Mouse (Mus musculus) hindbrain, embryonic 16.5 days (tissue): ENCODE measurements around the gene Pik3ca. TPM values are rescaled to one million over a fixed set of nuclear protein-coding genes. Genes with fewer than 3 reads are reported as not detected.
A peak's percentile ranks its signal among the peaks of the same experiment; 100 is the strongest.

Experiments used
- ATAC-seq: fragments of 200-750 bp; cut with Nextera tagmentation; 2 replicates; pipeline ENCODE4 v1.8.0; 2017; ENCODE audit warnings: moderate TSS enrichment, moderate library complexity
- H3K27ac ChIP-seq: fragments of 300-500 bp; sonication (generic); 2 replicates; pipeline ENCODE4 v1.5.1; 2014; ENCODE audit warnings: low read depth, mild to moderate bottlenecking, control low read depth, low read length, moderate library complexity
- H3K27me3 ChIP-seq: fragments of 300-500 bp; sonication (generic); replicated peaks from 2 replicates; pipeline ENCODE4 v1.6.1; 2014; ENCODE audit warnings: low read length; ENCODE audit not compliant: control insufficient read depth, insufficient read depth
- H3K36me3 ChIP-seq: fragments of 300-500 bp; sonication (generic); 2 replicates; pipeline ENCODE4 v1.6.1; 2014; ENCODE audit warnings: mild to moderate bottlenecking, low read length, moderate library complexity, mixed read lengths; ENCODE audit not compliant: control insufficient read depth, insufficient read depth
- H3K4me1 ChIP-seq: fragments of 300-500 bp; sonication (generic); 2 replicates; pipeline ENCODE4 v1.6.1; 2014; ENCODE audit warnings: low read depth, low read length; ENCODE audit not compliant: control insufficient read depth, insufficient read depth
- H3K4me2 ChIP-seq: fragments of 300-500 bp; sonication (generic); 2 replicates; pipeline ENCODE4 v1.6.1; 2014; ENCODE audit warnings: mild to moderate bottlenecking, low read length, control low read depth, moderate library complexity
- H3K4me3 ChIP-seq: fragments of 300-500 bp; sonication (generic); 2 replicates; pipeline ENCODE4 v1.5.1; 2014; ENCODE audit warnings: mild to moderate bottlenecking, low read length, control low read depth, moderate library complexity
- H3K9ac ChIP-seq: fragments of 300-500 bp; sonication (generic); 2 replicates; pipeline ENCODE4 v1.6.1; 2014; ENCODE audit warnings: low read depth, mild to moderate bottlenecking, control low read depth, low read length, moderate library complexity
- H3K9me3 ChIP-seq: fragments of 300-500 bp; sonication (generic); 2 replicates; pipeline ENCODE4 v1.6.1; 2014; ENCODE audit warnings: mild to moderate bottlenecking, low read length, moderate library complexity; ENCODE audit not compliant: control insufficient read depth
- WGBS: fragments of 180-500 bp; shearing (Covaris S2); extraction: QIAGEN DNeasy Blood & Tissue Kit; methylation state at CpG from one replicate; pipeline ENCODE4 v1.1.7; 2014; 5-methylcytosine and 5-hydroxymethylcytosine counted together
- polyA plus RNA-seq: library from polyadenylated mRNA; unstranded; fragments of >200 nt; fragmentation: Nextera tagmentation; extraction: Ambion mirVana; gene quantifications from 2 replicates; pipeline ENCODE4 v1.2.1, GENCODE M21; 2015

The Pik3ca gene
- polyA plus RNA-seq: 11.1 and 11.9 TPM in 2 replicates

- H3K36me3 ChIP-seq: no peaks in the 10 kb centered on the region
- H3K9ac ChIP-seq: peak within 1 kb of the TSS; percentile 91
- peak; percentile 68 for ATAC-seq
- H3K4me2 ChIP-seq: peak within 1 kb of the TSS; percentile 77
- peaks cover 20% of the 10 kb centered on the region for H3K4me1 ChIP-seq
- H3K4me3 ChIP-seq: peak within 1 kb of the TSS; percentile 95
- peak within 1 kb of the TSS; percentile 98 for H3K27ac ChIP-seq
- H3K27me3 ChIP-seq: no peaks in the 10 kb centered on the region
- no peaks in the 10 kb centered on the region for H3K9me3 ChIP-seq
- under 1% methylated on average over 46 of the region's 65 CpGs for WGBS
Observed at GRCm38 (mm10) chr3:32397461-32398174, at the start of gene Pik3ca. Gene Pik3ca, plus strand, starts transcription at chr3:32397671.

GRCm38 (mm10) chr3:32347881-32348280 is 49.6 kb upstream of the Pik3ca start:
- Histone ChIP-seq H3K4me3 (no peak overlapping the region), H3K9ac (no peak overlapping the region), H3K9me3 (no peaks in the 10 kb centered on the region), H3K4me2 (no peak overlapping the region), H3K36me3 (no peaks in the 10 kb centered on the region), H3K27ac (no peak overlapping the region), H3K27me3 (no peaks in the 10 kb centered on the region), H3K4me1 (no peaks in the 10 kb centered on the region)
- ATAC-seq: peak; percentile 68
- WGBS: 66% methylated on average over 6 of the region's 6 CpGs

DNA sequence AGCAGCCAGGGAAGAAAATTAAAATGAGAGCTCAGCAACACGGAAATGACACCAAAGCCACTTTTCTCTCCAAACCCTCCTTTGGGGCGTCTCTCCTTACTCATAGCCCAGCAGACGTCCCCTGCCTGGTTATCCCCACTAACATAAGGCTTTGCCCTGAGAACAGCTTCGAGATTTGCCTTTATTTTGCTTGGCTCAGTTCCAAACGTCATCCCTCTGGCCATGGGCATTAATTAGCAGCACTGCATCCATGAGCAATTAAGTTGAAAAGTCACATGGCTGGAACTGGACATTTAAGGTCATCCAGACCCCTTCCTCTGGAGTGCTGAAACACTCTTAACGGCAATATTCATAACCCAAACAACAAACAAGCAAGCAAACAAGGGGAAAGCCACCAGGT is 36.2 kb upstream of the Pik3ca start:
- Histone ChIP-seq H3K27me3 (no peaks in the 10 kb centered on the region), H3K4me1 (peaks cover 15% of the 10 kb centered on the region), H3K27ac (no peak overlapping the region), H3K9me3 (no peaks in the 10 kb centered on the region), H3K36me3 (no peaks in the 10 kb centered on the region), H3K4me2 (no peak overlapping the region), H3K4me3 (no peak overlapping the region), H3K9ac (no peak overlapping the region)
- ATAC-seq: no peak
- 31% methylated on average over 6 of the region's 6 CpGs for WGBS

GRCm38 (mm10) chr3:32364195-32364594 is 33.3 kb upstream of the Pik3ca start:
- Histone ChIP-seq H3K27ac (peak overlapping the region; percentile 46; the same call in 1 of the 2 replicates), H3K4me3 (peak overlapping the region; percentile 85), H3K4me1 (peaks cover 15% of the 10 kb centered on the region), H3K4me2 (peak overlapping the region; percentile 79), H3K9me3 (no peaks in the 10 kb centered on the region), H3K36me3 (no peaks in the 10 kb centered on the region), H3K27me3 (no peaks in the 10 kb centered on the region), H3K9ac (peak overlapping the region; percentile 62)
- 39% methylated on average over 4 of the region's 4 CpGs for WGBS
- no peak for ATAC-seq

DNA sequence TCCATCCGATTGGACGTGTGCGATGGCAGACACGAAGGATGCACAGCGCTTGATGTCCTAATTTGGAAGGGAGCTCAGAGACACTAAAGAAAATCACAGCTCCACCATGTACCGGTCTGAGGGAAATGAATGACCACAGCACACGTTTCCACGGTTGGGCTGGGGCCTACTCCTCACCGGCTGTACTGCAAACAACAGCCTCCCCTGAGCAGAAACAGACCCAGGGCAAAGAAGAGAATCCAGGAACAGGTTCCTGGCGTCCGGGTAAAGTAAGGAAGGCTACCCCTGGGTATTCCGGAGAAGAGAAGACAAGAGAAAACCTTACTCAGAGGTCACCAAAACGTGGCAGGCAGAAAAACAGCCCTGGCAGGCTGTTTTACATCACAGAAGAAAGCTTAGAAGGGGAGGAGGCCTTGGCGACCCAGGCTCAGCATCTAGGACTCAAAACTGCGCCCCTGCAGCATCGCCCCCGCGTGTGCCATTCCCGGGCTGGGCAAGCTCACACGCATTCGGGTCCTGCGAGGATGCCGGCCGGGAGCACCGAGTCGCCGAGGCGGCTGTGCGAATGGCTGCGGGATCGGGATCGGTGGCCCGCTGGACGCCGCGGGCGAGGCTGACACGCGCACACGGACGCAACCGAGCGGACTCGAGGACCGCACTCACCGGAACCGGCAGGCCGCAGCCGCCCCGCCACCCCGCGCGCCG is 32.5 kb upstream of the Pik3ca start:
- H3K4me3 ChIP-seq: peak overlapping the region; percentile 85
- peak overlapping the region; percentile 79 for H3K4me2 ChIP-seq
- peak overlapping the region; percentile 92 for H3K9ac ChIP-seq
- H3K9me3 ChIP-seq: no peaks in the 10 kb centered on the region
- WGBS: under 1% methylated on average over 42 of the region's 54 CpGs
- peak overlapping the region; percentile 93 for H3K27ac ChIP-seq
- H3K27me3 ChIP-seq: no peaks in the 10 kb centered on the region
- H3K4me1 ChIP-seq: peaks cover 15% of the 10 kb centered on the region
- no peaks in the 10 kb centered on the region for H3K36me3 ChIP-seq
- peak; percentile 74 for ATAC-seq

DNA sequence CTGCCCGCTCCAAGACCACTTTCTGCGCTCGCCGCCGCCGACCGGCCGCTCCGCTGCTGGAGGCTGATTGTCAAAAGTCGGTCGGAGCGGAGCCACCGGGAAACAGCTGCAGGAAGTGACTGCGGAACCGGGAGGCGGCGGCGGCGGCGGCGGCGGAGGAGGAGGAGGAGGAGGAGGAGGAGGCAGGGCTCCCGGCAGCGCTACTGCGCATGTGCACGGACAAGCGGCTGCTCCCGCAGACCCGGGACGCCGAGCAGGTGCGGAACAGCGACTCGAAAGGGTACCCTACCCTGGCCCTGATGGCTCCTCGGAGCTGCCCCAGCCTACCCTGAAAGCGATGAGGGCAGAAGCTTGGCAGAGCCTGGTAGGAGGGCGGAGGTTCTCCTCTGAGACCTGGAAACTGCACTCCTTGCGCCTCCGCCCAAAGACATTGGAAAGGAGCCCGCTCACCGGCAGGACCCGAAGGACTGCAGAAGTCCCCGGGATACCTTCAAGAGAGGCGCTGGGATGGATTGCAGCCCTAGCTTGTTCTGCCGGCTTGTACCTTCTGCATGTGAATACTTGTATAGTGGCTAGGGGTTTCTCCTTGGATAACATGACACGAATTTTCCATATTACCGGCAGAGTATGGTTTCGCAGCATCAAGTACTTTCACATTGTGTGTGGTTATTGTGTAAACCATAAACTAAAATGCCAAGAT is 31.8 kb upstream of the Pik3ca start, which contains the start of gene Zmat3:
Zmat3 (minus strand) TSS at position 469 of the 700 bp plus-strand sequence.
- ATAC-seq: peak; percentile 84
- peaks cover 14% of the 10 kb centered on the region for H3K4me1 ChIP-seq
- 4% methylated on average over 31 of the region's 48 CpGs for WGBS
- H3K9ac ChIP-seq: peak within 1 kb of the TSS; percentile 92
- peak within 1 kb of the TSS; percentile 93 for H3K27ac ChIP-seq
- peak within 1 kb of the TSS; percentile 85 for H3K4me3 ChIP-seq
- no peaks in the 10 kb centered on the region for H3K27me3 ChIP-seq
- peak within 1 kb of the TSS; percentile 79 for H3K4me2 ChIP-seq
- H3K36me3 ChIP-seq: no peaks in the 10 kb centered on the region
- no peaks in the 10 kb centered on the region for H3K9me3 ChIP-seq

GRCm38 (mm10) chr3:32366246-32366734 is 31.2 kb upstream of the Pik3ca start:
- 39% methylated on average over 17 of the region's 17 CpGs for WGBS
- Histone ChIP-seq H3K36me3 (no peaks in the 10 kb centered on the region), H3K4me3 (peak overlapping the region; percentile 85), H3K27ac (peak overlapping the region; percentile 93; the same call in 1 of the 2 replicates), H3K4me1 (peaks cover 9% of the 10 kb centered on the region), H3K9me3 (no peaks in the 10 kb centered on the region), H3K4me2 (peak overlapping the region; percentile 79), H3K9ac (peak overlapping the region; percentile 92), H3K27me3 (no peaks in the 10 kb centered on the region)
- peak; percentile 56 for ATAC-seq

GRCm38 (mm10) chr3:32367516-32367915 is 30.0 kb upstream of the Pik3ca start:
- no peak overlapping the region for H3K27ac ChIP-seq
- no peak overlapping the region for H3K9ac ChIP-seq
- H3K27me3 ChIP-seq: no peaks in the 10 kb centered on the region
- H3K4me2 ChIP-seq: no peak overlapping the region
- peaks cover 8% of the 10 kb centered on the region for H3K4me1 ChIP-seq
- H3K9me3 ChIP-seq: no peaks in the 10 kb centered on the region
- no peaks in the 10 kb centered on the region for H3K36me3 ChIP-seq
- no peak for ATAC-seq
- 84% methylated on average over 1 of the region's 1 CpGs for WGBS
- no peak overlapping the region for H3K4me3 ChIP-seq
